Mouse (Mus musculus): ENCODE measurements at regions not wholly inside any gene's neighbourhood (a gene's known extent, or its start where the extent isn't known, plus 50 kb on each side); places are given as distances from the start of the nearest gene placed in this dataset.

- no peak for TF ChIP-seq ZNF384 (IDR thresholded peaks at IDR 0.05; ENCODE audit: low read depth, low read length)
- no peak for TF ChIP-seq MAFK (IDR thresholded peaks at IDR 0.05; ENCODE audit: insufficient read depth, low read depth, low read length)
- TF ChIP-seq HCFC1 (IDR thresholded peaks at IDR 0.05; ENCODE audit: borderline replicate concordance, insufficient read depth, low read length): no peak
Observed at GRCm38 (mm10) chr10:87804792-87805082, 53.3 kb upstream of the Igf1 start.

All from ES-E14 (cell line).